Mouse (Mus musculus): Measurements from ENCODE around the gene Acss1.

Acss1 gene

DNA sequence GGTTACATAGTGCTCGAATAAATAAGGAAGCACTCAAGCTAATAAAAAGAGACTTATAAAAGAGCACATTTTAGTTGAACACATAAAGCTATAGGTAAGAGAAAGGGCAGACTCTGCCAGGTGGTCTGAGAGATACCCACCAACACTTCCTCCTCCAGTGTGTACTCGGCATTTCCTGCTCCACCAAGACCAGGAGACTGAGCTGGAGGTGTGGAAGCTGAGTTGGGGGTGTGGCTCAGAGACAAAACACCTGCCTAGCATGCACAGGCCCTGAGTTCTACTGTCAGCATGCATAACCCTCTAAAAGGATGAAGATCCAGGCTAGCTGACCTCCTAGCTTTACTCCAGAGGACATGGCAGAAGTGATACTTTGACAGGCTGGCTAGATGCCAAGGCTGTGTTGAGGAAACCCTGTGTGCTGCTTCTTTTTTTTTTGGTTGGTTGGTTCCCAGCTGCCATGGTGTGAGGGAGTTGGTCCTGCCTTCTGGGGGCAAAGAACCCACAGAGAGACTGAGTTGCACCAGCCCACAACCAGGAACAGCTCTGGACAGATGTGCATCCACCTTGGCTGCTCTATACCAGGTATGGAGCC lies 1.2 kb upstream of the Acss1 start:
- Histone ChIP-seq H3K4me3 (replicated peaks; ENCODE audit: low read length) (no peak overlapping the region), H3K36me3 (ENCODE audit: insufficient read depth, low read length) (no peaks in the 10 kb centered on the region), H3K27me3 (ENCODE audit: insufficient read depth, low read length) (peaks cover 32% of the 10 kb centered on the region), H3K9me3 (ENCODE audit: low read length) (no peaks in the 10 kb centered on the region), H3K4me1 (replicated peaks; ENCODE audit: low read depth, low read length) (peaks cover 61% of the 10 kb centered on the region)
- TF ChIP-seq POU5F1 (IDR thresholded peaks at IDR 0.05; ENCODE audit: borderline replicate concordance, low read length) (no peak), CTCF (conservative IDR thresholded peaks at IDR 0.05; ENCODE audit: low read length) (no peak), NANOG (IDR thresholded peaks at IDR 0.05; ENCODE audit: borderline replicate concordance, low read length) (no peak)

DNA sequence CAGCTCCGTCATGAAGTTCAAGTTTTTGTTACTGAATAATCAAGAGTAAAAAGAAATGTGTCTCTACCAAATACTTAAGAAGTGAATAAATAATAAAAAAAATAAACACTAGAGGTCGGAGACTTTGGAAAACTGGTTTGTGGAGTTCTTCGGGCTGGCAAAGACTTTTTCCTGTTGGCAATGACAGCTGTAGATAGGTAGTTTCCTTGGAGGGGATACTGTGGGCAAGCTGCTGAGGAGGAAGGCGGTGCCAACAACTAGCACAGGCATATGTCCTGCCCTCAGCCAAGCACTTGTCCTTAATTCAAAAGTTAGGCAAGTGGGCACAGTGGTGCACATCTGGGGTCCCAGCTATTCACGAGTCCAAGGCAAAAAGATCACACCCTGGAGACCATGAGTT lies 656 bp upstream of the Acss1 start:
- Histone ChIP-seq H3K4me3 (replicated peaks; ENCODE audit: low read length) (no peak overlapping the region), H3K36me3 (ENCODE audit: insufficient read depth, low read length) (no peaks in the 10 kb centered on the region), H3K4me1 (replicated peaks; ENCODE audit: low read depth, low read length) (peaks cover 62% of the 10 kb centered on the region), H3K27me3 (ENCODE audit: insufficient read depth, low read length) (peaks cover 32% of the 10 kb centered on the region), H3K9me3 (ENCODE audit: low read length) (no peaks in the 10 kb centered on the region)
- TF ChIP-seq POU5F1 (IDR thresholded peaks at IDR 0.05; ENCODE audit: borderline replicate concordance, low read length) (no peak), NANOG (IDR thresholded peaks at IDR 0.05; ENCODE audit: borderline replicate concordance, low read length) (no peak), CTCF (conservative IDR thresholded peaks at IDR 0.05; ENCODE audit: low read length) (no peak)

DNA sequence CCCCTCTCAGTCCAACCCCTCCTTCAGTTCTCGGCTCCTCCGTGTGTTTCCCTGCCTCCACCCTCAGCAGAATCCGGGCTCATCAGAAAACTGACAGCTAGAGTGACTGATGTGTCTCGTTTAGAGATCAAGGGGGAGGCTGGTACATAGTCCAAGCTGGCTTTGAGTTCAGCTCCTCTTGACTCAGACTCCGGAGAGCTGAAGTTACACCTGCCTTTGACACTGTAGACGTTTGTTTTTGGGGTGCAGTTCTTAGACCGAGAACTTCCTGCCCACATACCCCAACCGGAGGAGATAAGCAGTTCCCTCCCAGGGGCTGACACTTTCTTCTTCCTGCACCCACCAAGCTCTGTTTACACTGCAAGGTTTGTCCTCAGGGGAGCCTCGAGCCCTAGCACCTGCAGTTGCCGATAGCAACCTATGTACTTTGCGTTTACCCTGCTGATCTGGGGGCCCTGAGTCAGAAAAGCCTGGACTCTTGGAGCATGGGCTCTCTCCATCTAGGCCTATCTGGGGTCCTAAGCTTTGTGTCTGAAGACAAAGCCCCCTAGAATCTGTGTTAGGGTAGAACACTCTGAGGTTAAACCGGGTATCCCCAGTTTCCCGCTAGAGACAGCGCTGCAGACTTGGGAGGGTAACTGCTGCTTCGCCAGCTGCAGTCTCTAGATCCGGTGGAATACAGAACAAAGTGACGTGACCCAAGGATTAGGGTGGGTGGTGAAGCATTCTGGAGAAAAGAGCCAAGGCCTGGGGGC lies 1.1 kb downstream of the Acss1 start:
- TF ChIP-seq CTCF (conservative IDR thresholded peaks at IDR 0.05; ENCODE audit: low read length) (no peak), NANOG (IDR thresholded peaks at IDR 0.05; ENCODE audit: borderline replicate concordance, low read length) (no peak), POU5F1 (IDR thresholded peaks at IDR 0.05; ENCODE audit: borderline replicate concordance, low read length) (no peak)
- H3K4me1 ChIP-seq (replicated peaks; ENCODE audit: low read depth, low read length) = peaks cover 75% of the 10 kb centered on the region
- no peaks in the 10 kb centered on the region for H3K9me3 ChIP-seq (ENCODE audit: low read length)
- peak overlapping the region; percentile 85 for H3K4me3 ChIP-seq (replicated peaks; ENCODE audit: low read length)
- H3K36me3 ChIP-seq (ENCODE audit: insufficient read depth, low read length) = no peaks in the 10 kb centered on the region
- H3K27me3 ChIP-seq (ENCODE audit: insufficient read depth, low read length) = peaks cover 32% of the 10 kb centered on the region

DNA sequence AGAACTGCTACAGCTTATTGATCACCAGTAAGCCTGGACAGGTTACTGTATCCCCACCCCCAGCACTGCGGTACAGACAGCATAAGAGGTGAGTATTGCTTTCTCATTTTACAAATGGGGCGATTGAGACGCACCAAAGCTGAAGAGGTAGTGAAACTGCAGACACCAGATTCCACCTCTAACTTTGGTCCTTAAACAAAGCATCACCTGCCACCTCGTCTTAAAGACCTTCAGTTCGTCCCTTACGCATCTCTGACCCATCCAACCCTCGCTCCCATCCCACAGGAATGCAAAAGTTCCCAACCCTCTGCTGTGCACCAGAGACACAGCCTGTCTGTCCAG lies 1.6 kb downstream of the Acss1 start:
- Histone ChIP-seq H3K9me3 (ENCODE audit: low read length) (no peaks in the 10 kb centered on the region), H3K4me3 (replicated peaks; ENCODE audit: low read length) (peak overlapping the region; percentile 85), H3K27me3 (ENCODE audit: insufficient read depth, low read length) (peaks cover 32% of the 10 kb centered on the region), H3K4me1 (replicated peaks; ENCODE audit: low read depth, low read length) (peaks cover 79% of the 10 kb centered on the region), H3K36me3 (ENCODE audit: insufficient read depth, low read length) (no peaks in the 10 kb centered on the region)
- TF ChIP-seq POU5F1 (IDR thresholded peaks at IDR 0.05; ENCODE audit: borderline replicate concordance, low read length) (no peak), NANOG (IDR thresholded peaks at IDR 0.05; ENCODE audit: borderline replicate concordance, low read length) (no peak), CTCF (conservative IDR thresholded peaks at IDR 0.05; ENCODE audit: low read length) (no peak)

DNA sequence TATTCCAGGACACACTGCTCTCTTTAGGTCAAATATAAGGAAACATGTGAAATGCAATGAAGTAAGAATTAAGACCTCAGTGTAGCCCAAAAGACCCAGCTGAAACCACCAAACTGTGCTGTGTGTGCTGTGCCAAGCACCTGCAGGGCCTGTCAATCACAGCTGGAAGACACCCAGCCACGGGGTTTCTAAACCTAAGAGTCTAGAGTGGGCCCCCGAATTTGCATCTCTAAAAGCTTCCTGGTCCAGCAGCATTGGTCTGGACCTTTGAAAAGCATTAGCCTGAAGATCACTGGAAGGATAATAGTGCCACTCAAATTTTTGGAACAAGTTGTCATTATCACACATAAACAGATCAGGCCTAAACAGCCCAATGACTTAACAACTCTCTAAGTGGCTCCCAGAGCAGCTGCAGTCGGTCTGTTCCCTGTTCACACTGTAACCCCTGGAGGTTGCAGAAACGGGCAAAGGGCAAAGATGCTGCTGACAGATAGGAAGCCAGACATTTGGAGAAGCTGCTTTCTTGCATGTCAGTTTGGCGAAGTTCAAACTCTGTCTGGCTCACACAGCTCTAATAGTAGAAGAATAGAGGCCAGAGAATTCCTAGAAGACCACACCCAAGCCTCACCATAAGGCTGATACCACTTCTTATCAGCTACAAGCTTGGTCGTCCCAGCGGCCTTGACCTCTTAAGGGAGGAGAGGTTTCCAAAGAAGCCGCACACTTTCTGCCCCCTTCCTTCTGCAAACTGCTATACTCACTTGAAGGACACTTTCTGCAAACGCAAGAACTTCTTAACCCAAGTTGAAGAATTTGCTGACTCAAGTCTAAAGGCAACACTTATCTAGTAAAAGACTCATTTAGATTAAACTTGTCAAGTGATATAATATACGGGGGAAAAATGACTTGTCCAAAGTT lies 2.5 kb downstream of the Acss1 start:
- no peaks in the 10 kb centered on the region for H3K9me3 ChIP-seq (ENCODE audit: low read length)
- TF ChIP-seq POU5F1 (IDR thresholded peaks at IDR 0.05; ENCODE audit: borderline replicate concordance, low read length) (no peak), NANOG (IDR thresholded peaks at IDR 0.05; ENCODE audit: borderline replicate concordance, low read length) (no peak), CTCF (conservative IDR thresholded peaks at IDR 0.05; ENCODE audit: low read length) (no peak)

DNA sequence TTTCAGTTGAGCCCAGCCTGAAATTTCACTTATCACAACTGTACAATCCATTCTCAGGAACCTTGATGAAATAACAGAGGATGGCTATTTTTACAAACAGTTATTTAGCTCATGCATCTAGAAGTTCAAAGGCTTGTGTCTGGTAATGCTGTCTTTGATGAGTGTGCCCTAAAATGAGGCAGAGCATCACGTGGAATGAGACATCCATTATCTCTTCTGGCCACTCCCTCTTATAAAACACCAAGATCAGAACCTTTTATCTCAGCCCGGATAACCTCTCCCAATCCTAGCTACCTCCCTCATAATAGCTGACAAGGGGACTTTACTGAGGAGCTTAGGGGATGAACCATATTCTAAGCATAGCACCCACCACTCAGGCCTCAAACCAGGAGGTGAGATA lies 3.3 kb downstream of the Acss1 start:
- no peak for TF ChIP-seq CTCF (conservative IDR thresholded peaks at IDR 0.05; ENCODE audit: low read length)
- TF ChIP-seq POU5F1 (IDR thresholded peaks at IDR 0.05; ENCODE audit: borderline replicate concordance, low read length) = no peak
- TF ChIP-seq NANOG (IDR thresholded peaks at IDR 0.05; ENCODE audit: borderline replicate concordance, low read length) = no peak
- no peaks in the 10 kb centered on the region for H3K36me3 ChIP-seq (ENCODE audit: insufficient read depth, low read length)
- peaks cover 31% of the 10 kb centered on the region for H3K27me3 ChIP-seq (ENCODE audit: insufficient read depth, low read length)
- no peak overlapping the region for H3K4me3 ChIP-seq (replicated peaks; ENCODE audit: low read length)
- no peaks in the 10 kb centered on the region for H3K9me3 ChIP-seq (ENCODE audit: low read length)
- peaks cover 87% of the 10 kb centered on the region for H3K4me1 ChIP-seq (replicated peaks; ENCODE audit: low read depth, low read length)

More for the DNA sequence above, 2.5 kb downstream of the Acss1 start:
- peaks cover 81% of the 10 kb centered on the region for H3K4me1 ChIP-seq (replicated peaks; ENCODE audit: low read depth, low read length)
- H3K27me3 ChIP-seq (ENCODE audit: insufficient read depth, low read length) = peaks cover 32% of the 10 kb centered on the region
- H3K4me3 ChIP-seq (replicated peaks; ENCODE audit: low read length) = no peak overlapping the region
- H3K36me3 ChIP-seq (ENCODE audit: insufficient read depth, low read length) = no peaks in the 10 kb centered on the region

DNA sequence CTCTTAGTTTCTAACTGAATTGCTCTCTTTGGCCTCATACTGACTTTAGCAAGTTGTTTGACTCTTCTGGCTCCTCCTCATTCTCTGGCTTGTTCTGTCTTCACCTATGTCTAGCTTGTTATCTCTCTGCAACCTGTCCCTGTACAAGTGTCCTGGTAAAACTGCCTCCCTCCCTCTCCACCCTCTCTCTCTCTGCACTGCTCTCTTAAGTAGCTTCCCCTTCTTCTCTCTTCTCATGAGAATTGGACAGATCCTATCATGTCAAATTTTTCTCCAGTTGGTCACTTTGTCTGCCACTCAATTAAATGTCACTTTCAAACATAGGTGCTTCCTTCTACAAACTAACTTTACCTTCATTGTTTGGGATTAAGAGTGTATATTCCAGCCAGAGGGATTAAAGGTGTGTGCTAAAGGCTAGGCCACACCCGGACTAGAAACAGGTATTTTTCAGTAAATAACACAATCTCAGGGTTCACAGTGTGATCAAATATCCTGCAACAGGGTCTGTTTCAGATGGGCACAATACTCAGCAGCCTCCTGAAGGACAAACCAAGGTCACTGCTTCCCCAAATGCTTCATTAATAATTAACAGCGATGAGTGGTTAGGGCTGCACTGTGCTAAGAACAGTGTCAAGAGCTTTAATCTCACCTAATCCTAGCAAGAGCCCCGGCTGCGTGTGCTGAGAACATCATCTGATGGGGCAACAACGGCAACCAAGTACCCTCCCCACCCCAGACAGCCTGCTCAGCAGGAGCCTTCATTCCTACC lies 4.0 kb downstream of the Acss1 start:
- H3K4me1 ChIP-seq (replicated peaks; ENCODE audit: low read depth, low read length) = peaks cover 87% of the 10 kb centered on the region
- H3K27me3 ChIP-seq (ENCODE audit: insufficient read depth, low read length) = peaks cover 24% of the 10 kb centered on the region
- TF ChIP-seq NANOG (IDR thresholded peaks at IDR 0.05; ENCODE audit: borderline replicate concordance, low read length) (no peak), CTCF (conservative IDR thresholded peaks at IDR 0.05; ENCODE audit: low read length) (no peak), POU5F1 (IDR thresholded peaks at IDR 0.05; ENCODE audit: borderline replicate concordance, low read length) (no peak)
- no peaks in the 10 kb centered on the region for H3K36me3 ChIP-seq (ENCODE audit: insufficient read depth, low read length)
- H3K4me3 ChIP-seq (replicated peaks; ENCODE audit: low read length) = no peak overlapping the region
- H3K9me3 ChIP-seq (ENCODE audit: low read length) = no peaks in the 10 kb centered on the region

Data from E14TG2a.4 (cell line).